Mouse (Mus musculus): Measurements from ENCODE around the gene Neurl1b. TPM values are rescaled to one million over a fixed set of nuclear protein-coding genes. Genes with fewer than 3 reads are reported as not detected.

Neurl1b gene
- total and polyA plus RNA-seq, 3 experiments: 0.12 to 0.28 TPM; not detected in 1

- Histone ChIP-seq H3K9me3 (replicated peaks; ENCODE audit: insufficient read depth, low read length) (no peaks in the 10 kb centered on the region), H3K36me3 (ENCODE audit: control insufficient read depth in 1 of 2, insufficient read depth in 2 of 2, low read length in 2 of 2) (no peaks in the 10 kb centered on the region), H3K9ac (ENCODE audit: control insufficient read depth, low read depth, low read length, poor library complexity, severe bottlenecking) (no peak overlapping the region), H3K79me2 (ENCODE audit: control insufficient read depth, insufficient read depth, low read length, poor library complexity) (no peaks in the 10 kb centered on the region), H3K27ac (ENCODE audit: control insufficient read depth, low read depth, low read length) (no peak overlapping the region), H3K4me3 (ENCODE audit: control insufficient read depth in 1 of 2, insufficient read depth in 1 of 2, low read depth in 2 of 2, low read length in 2 of 2) (no peak overlapping the region), H3K27me3 (ENCODE audit: control insufficient read depth in 1 of 2, insufficient read depth in 2 of 2, low read length in 2 of 2) (no peaks in the 10 kb centered on the region), H3K4me1 (ENCODE audit: control insufficient read depth in 1 of 2, insufficient read depth in 2 of 2, low read length in 2 of 2) (no peaks in the 10 kb centered on the region)
- no peak for DNase-seq (ENCODE audit: low read depth, low spot score)
- TF ChIP-seq ZKSCAN1 (IDR thresholded peaks at IDR 0.05; ENCODE audit: low read depth, low read length) (no peak), EP300 (IDR thresholded peaks at IDR 0.05; ENCODE audit: low read depth in 1 of 2, low read length in 2 of 2) (no peak), NRF1 (IDR thresholded peaks at IDR 0.05; ENCODE audit: insufficient read depth, low read depth, low read length, poor library complexity, severe bottlenecking) (no peak), POLR2AphosphoS5 (IDR thresholded peaks at IDR 0.05; ENCODE audit: borderline replicate concordance, low read depth, low read length) (no peak), RAD21 (IDR thresholded peaks at IDR 0.05; ENCODE audit: low read depth, low read length) (no peak), ELF1 (IDR thresholded peaks at IDR 0.05; ENCODE audit: low read depth, low read length) (no peak), MAFK (IDR thresholded peaks at IDR 0.05; ENCODE audit: borderline replicate concordance, low read depth, low read length) (no peak), HCFC1 (IDR thresholded peaks at IDR 0.05; ENCODE audit: low read depth, low read length) (no peak), UBTF (IDR thresholded peaks at IDR 0.05; ENCODE audit: borderline replicate concordance, insufficient read depth, low read depth, low read length) (no peak), TAL1 (IDR thresholded peaks at IDR 0.05; ENCODE audit: low read length) (no peak), POLR2A (IDR thresholded peaks at IDR 0.05; ENCODE audit: control insufficient read depth in 1 of 2, insufficient read depth in 1 of 2, low read depth in 1 of 2, low read length in 2 of 2, poor library complexity in 1 of 2) (no peak), ZNF384 (IDR thresholded peaks at IDR 0.05; ENCODE audit: low read depth, low read length) (no peak)
Observed at GRCm38 (mm10) chr17:26468102-26468894, 53.7 kb downstream of the Neurl1b start.

GRCm38 (mm10) chr17:26476871-26477270 lies 62.2 kb downstream of the Neurl1b start:
- Histone ChIP-seq H3K27ac (ENCODE audit: control insufficient read depth, low read depth, low read length) (no peak overlapping the region), H3K79me2 (ENCODE audit: control insufficient read depth, insufficient read depth, low read length, poor library complexity) (no peaks in the 10 kb centered on the region), H3K4me3 (ENCODE audit: control insufficient read depth in 1 of 2, insufficient read depth in 1 of 2, low read depth in 2 of 2, low read length in 2 of 2) (no peak overlapping the region), H3K9ac (ENCODE audit: control insufficient read depth, low read depth, low read length, poor library complexity, severe bottlenecking) (no peak overlapping the region), H3K9me3 (replicated peaks; ENCODE audit: insufficient read depth, low read length) (no peaks in the 10 kb centered on the region), H3K36me3 (ENCODE audit: control insufficient read depth in 1 of 2, insufficient read depth in 2 of 2, low read length in 2 of 2) (no peaks in the 10 kb centered on the region), H3K27me3 (ENCODE audit: control insufficient read depth in 1 of 2, insufficient read depth in 2 of 2, low read length in 2 of 2) (no peaks in the 10 kb centered on the region), H3K4me1 (ENCODE audit: control insufficient read depth in 1 of 2, insufficient read depth in 2 of 2, low read length in 2 of 2) (peaks cover 0 to 3% of the 10 kb centered on the region in 2 experiments; a peak in 1 of 4 replicates)
- no peak for DNase-seq (ENCODE audit: low read depth, low spot score)
- no peak for TF ChIP-seq MAX (IDR thresholded peaks at IDR 0.05; ENCODE audit: low read length)
- TF ChIP-seq MAZ (IDR thresholded peaks at IDR 0.05; ENCODE audit: low read depth, low read length): no peak
- no peak for TF ChIP-seq GATA1 (IDR thresholded peaks at IDR 0.05; ENCODE audit: low read depth, low read length)
- no peak for TF ChIP-seq TCF12 (IDR thresholded peaks at IDR 0.05; ENCODE audit: low read depth, low read length)
- no peak for TF ChIP-seq JUND (IDR thresholded peaks at IDR 0.05; ENCODE audit: low read depth, low read length)
- TF ChIP-seq MXI1 (IDR thresholded peaks at IDR 0.05; ENCODE audit: low read depth, low read length): no peak
- no peak for TF ChIP-seq GABPA (IDR thresholded peaks at IDR 0.05; ENCODE audit: low read depth, low read length)
- no peak for TF ChIP-seq USF2 (IDR thresholded peaks at IDR 0.05; ENCODE audit: borderline replicate concordance in 1 of 2, insufficient read depth in 1 of 2, low read depth in 1 of 2, low read length in 2 of 2)
- no peak for TF ChIP-seq CHD1 (IDR thresholded peaks at IDR 0.05; ENCODE audit: low read depth, low read length)
- no peak for TF ChIP-seq POLR2AphosphoS2 (IDR thresholded peaks at IDR 0.05; ENCODE audit: low read length)
- no peak for TF ChIP-seq E2F4 (IDR thresholded peaks at IDR 0.05; ENCODE audit: borderline replicate concordance, low read depth, low read length)
- TF ChIP-seq ZC3H11A (IDR thresholded peaks at IDR 0.05; ENCODE audit: low read depth, low read length): no peak
- TF ChIP-seq BHLHE40 (IDR thresholded peaks at IDR 0.05; ENCODE audit: borderline replicate concordance, low read depth, low read length): no peak
- no peak for TF ChIP-seq ETS1 (IDR thresholded peaks at IDR 0.05; ENCODE audit: low read depth, low read length)
- no peak for TF ChIP-seq MYB (IDR thresholded peaks at IDR 0.05; ENCODE audit: low read depth, low read length)
